Mouse (Mus musculus) spleen, postnatal 0 days (tissue): ENCODE measurements around the gene Cyp1b1. TPM values are rescaled to one million over a fixed set of nuclear protein-coding genes. Genes with fewer than 3 reads are reported as not detected.

Experiments used
- polyA plus RNA-seq: library from polyadenylated mRNA; unstranded; fragments of >200 nt; fragmentation: Nextera tagmentation; extraction: Ambion mirVana; gene quantifications from 2 replicates; pipeline ENCODE4 v1.2.1, GENCODE M21; 2015

Cyp1b1 gene
- 0.36 and 0.55 TPM in 2 replicates for polyA plus RNA-seq

GRCm38 (mm10) chr17:79714931-79715637, at the start of gene Cyp1b1:
Cyp1b1 (minus strand) TSS chr17:79715061.

Other genes starting within 250 kb of the Cyp1b1 start
- gene Rmdn2, start 103.2 kb downstream of the Cyp1b1 start, polyA plus RNA-seq: 2.7 and 4.3 TPM in 2 replicates
- gene Atl2, start 181.1 kb upstream of the Cyp1b1 start, polyA plus RNA-seq: 24.1 and 25.7 TPM in 2 replicates